ENCODE assay signal across 9 mouse cellular contexts in genomic region chr7:24971261-24971971, GRCm38 (mm10). TPM values are rescaled to one million over a fixed set of nuclear protein-coding genes. Genes with fewer than 3 reads are reported as not detected.
DNase-seq lines count a peak whose midpoint lies in the region; ATAC-seq lines count a peak whose summit lies in the region.
"Had no signal": no experiment of that assay in that cellular context is flagged by ENCODE, and none has a peak within 500 bp of the region (broad histone marks: within the 10 kb centered on the region; RNA-seq: fewer than 3 reads in every experiment).

No protein-coding gene starts in this region.

- DNase-seq in heart, adult 18-20 months: peak; percentile 45 to 60
- no peak for DNase-seq in heart, postnatal 25 days (ENCODE audit: low spot score)
- DNase-seq in adrenal gland, postnatal 10 days: peak; percentile 52
- DNase-seq in hindbrain, embryonic 11.5 days (ENCODE audit: low spot score): peak; percentile 72
- peak; percentile 60 for DNase-seq in liver
- DNase-seq in yolk sac, embryonic 10.5 days (ENCODE audit: low spot score): peak; percentile 42

- peak overlapping the region; percentile 88 for H3K27ac ChIP-seq in embryonic facial prominence, embryonic 15.5 days (replicated peaks)
- no peak overlapping the region for H3K27ac ChIP-seq in hindbrain, embryonic 11.5 days (ENCODE audit: low read depth, low read length)
- H3K27ac ChIP-seq in midbrain, embryonic 15.5 days: peak overlapping the region; percentile 80

- H3K27me3 ChIP-seq in embryonic facial prominence, embryonic 15.5 days: no peaks in the 10 kb centered on the region
- no peaks in the 10 kb centered on the region; the same call in 1 of the 2 replicates for H3K27me3 ChIP-seq in hindbrain, embryonic 11.5 days (ENCODE audit: control insufficient read depth, insufficient read depth, low read length)
- H3K27me3 ChIP-seq in midbrain, embryonic 15.5 days (replicated peaks): no peaks in the 10 kb centered on the region

- peaks cover 13% of the 10 kb centered on the region; the same call in 1 of the 2 replicates for H3K36me3 ChIP-seq in embryonic facial prominence, embryonic 15.5 days
- H3K36me3 ChIP-seq in hindbrain, embryonic 11.5 days (ENCODE audit: control insufficient read depth, insufficient read depth, low read length): no peaks in the 10 kb centered on the region
- no peaks in the 10 kb centered on the region for H3K36me3 ChIP-seq in midbrain, embryonic 15.5 days (replicated peaks)

- H3K4me3 ChIP-seq in embryonic facial prominence, embryonic 15.5 days (replicated peaks): peak overlapping the region; percentile 75
- peak overlapping the region; percentile 56 for H3K4me3 ChIP-seq in hindbrain, embryonic 11.5 days (ENCODE audit: low read depth, low read length)
- H3K4me3 ChIP-seq in midbrain, embryonic 15.5 days: peak overlapping the region; percentile 75

- peaks cover 11% of the 10 kb centered on the region for H3K4me1 ChIP-seq in embryonic facial prominence, embryonic 15.5 days
- peaks cover 3% of the 10 kb centered on the region; the same call in 1 of the 2 replicates for H3K4me1 ChIP-seq in hindbrain, embryonic 11.5 days (replicated peaks; ENCODE audit: control insufficient read depth, insufficient read depth, low read length)
- H3K4me1 ChIP-seq in midbrain, embryonic 15.5 days: peaks cover 14% of the 10 kb centered on the region

- peak overlapping the region; percentile 80 for H3K4me2 ChIP-seq in embryonic facial prominence, embryonic 15.5 days (replicated peaks)
- peak overlapping the region; percentile 89 for H3K4me2 ChIP-seq in hindbrain, embryonic 11.5 days (replicated peaks; ENCODE audit: low read depth, low read length)
- H3K4me2 ChIP-seq in midbrain, embryonic 15.5 days: peak overlapping the region; percentile 76

- H3K9me3 ChIP-seq in embryonic facial prominence, embryonic 15.5 days (replicated peaks): no peaks in the 10 kb centered on the region
- no peaks in the 10 kb centered on the region for H3K9me3 ChIP-seq in hindbrain, embryonic 11.5 days (ENCODE audit: control insufficient read depth, low read length)
- H3K9me3 ChIP-seq in midbrain, embryonic 15.5 days: no peaks in the 10 kb centered on the region

- H3K9ac ChIP-seq in embryonic facial prominence, embryonic 15.5 days: no peak overlapping the region
- H3K9ac ChIP-seq in hindbrain, embryonic 11.5 days (ENCODE audit: low read depth, low read length): no peak overlapping the region; the same call in 1 of the 2 replicates
- H3K9ac ChIP-seq in midbrain, embryonic 15.5 days: peak overlapping the region; percentile 76

- intact Hi-C loops in heart, postnatal 25 days (cut with DNase I): loop anchor here (5.0 kb wide), 2 partner anchors 106 to 154 kb away; no protein-coding TSS in a partner anchor

- WGBS in embryonic facial prominence, embryonic 15.5 days: 7% methylated on average over 19 of the region's 19 CpGs
- 9% methylated on average over 17 of the region's 19 CpGs for WGBS in hindbrain, embryonic 11.5 days
- 8% methylated on average over 19 of the region's 19 CpGs for WGBS in midbrain, embryonic 15.5 days

- ATAC-seq in embryonic facial prominence, embryonic 15.5 days (ENCODE audit: insufficient number of reproducible peaks, low FRiP score, low TSS enrichment, low read depth): no peak
- ATAC-seq in hindbrain, embryonic 11.5 days (ENCODE audit: low FRiP score): peak; percentile 22; the same call in 1 of the 2 replicates
- peak; percentile 12; the same call in 1 of the 2 replicates for ATAC-seq in midbrain, embryonic 15.5 days (replicated peaks)

RNA-seq across cellular contexts. Expression of gene Rabac1, which starts 1.1 kb away (rescaled TPM):
- total RNA-seq in heart, adult 18-20 months (2021): 100 to 1,000 TPM; 337 to 347 TPM
- 100 to 1,000 TPM; 285 to 315 TPM for total RNA-seq in heart, postnatal 25 days (2021)
- 100 to 1,000 TPM; 222 to 234 TPM for total RNA-seq in adrenal gland, postnatal 10 days (2021)
- polyA plus RNA-seq in embryonic facial prominence, embryonic 15.5 days (2015; fragmentation: Nextera tagmentation; extraction: Ambion mirVana): 211 and 215 TPM in 2 replicates
- polyA plus RNA-seq in hindbrain, embryonic 11.5 days (2014; fragmentation: Nextera tagmentation; extraction: Ambion mirVana): 122 and 129 TPM in 2 replicates
- polyA plus RNA-seq in midbrain, embryonic 15.5 days (2015; fragmentation: Nextera tagmentation; extraction: Ambion mirVana): 275 and 289 TPM in 2 replicates

RNA-seq across cellular contexts. Expression of gene Gm4881, which starts 27.1 kb away (rescaled TPM):
- not detected for total RNA-seq in heart, adult 18-20 months (2021)
- not detected for total RNA-seq in heart, postnatal 25 days (2021)
- not detected for total RNA-seq in adrenal gland, postnatal 10 days (2021)
- polyA plus RNA-seq in embryonic facial prominence, embryonic 15.5 days (2015; fragmentation: Nextera tagmentation; extraction: Ambion mirVana): not detected in 2 replicates
- polyA plus RNA-seq in hindbrain, embryonic 11.5 days (2014; fragmentation: Nextera tagmentation; extraction: Ambion mirVana): 4.7 and 6.1 TPM in 2 replicates
- 5.0 and 6.4 TPM in 2 replicates for polyA plus RNA-seq in midbrain, embryonic 15.5 days (2015; fragmentation: Nextera tagmentation; extraction: Ambion mirVana)
- total RNA-seq: adrenal gland, adult 18-20 months had no signal

RNA-seq across cellular contexts. Expression of gene Atp1a3, which starts 34.3 kb away (rescaled TPM):
- total RNA-seq in heart, adult 18-20 months (2021): 1 to 10 TPM in 1 of 2 experiments, under 1 TPM in 1; 0.77 to 1.4 TPM
- under 1 TPM; 0.47 to 0.67 TPM for total RNA-seq in heart, postnatal 25 days (2021)
- total RNA-seq in adrenal gland, postnatal 10 days (2021): 10 to 100 TPM; 26.2 to 42.2 TPM
- 1.5 and 2.0 TPM in 2 replicates for polyA plus RNA-seq in embryonic facial prominence, embryonic 15.5 days (2015; fragmentation: Nextera tagmentation; extraction: Ambion mirVana)
- 40.1 and 48.8 TPM in 2 replicates for polyA plus RNA-seq in hindbrain, embryonic 11.5 days (2014; fragmentation: Nextera tagmentation; extraction: Ambion mirVana)
- polyA plus RNA-seq in midbrain, embryonic 15.5 days (2015; fragmentation: Nextera tagmentation; extraction: Ambion mirVana): 405 and 430 TPM in 2 replicates

Comparison
In these comparisons a context has a peak if more than half of its experiments do, and no peak if none do; other contexts are left out.
1. RNA of gene Atp1a3, which starts 34.3 kb away (total RNA-seq): 26.2 to 42.2 TPM in adrenal gland, postnatal 10 days; 0.77 to 1.4 TPM in heart, adult 18-20 months and 0.47 to 0.67 TPM in heart, postnatal 25 days; every median in the first group is over 10 times any median in the second.
2. Peak in every context shown above with its lines, with median percentiles within 50 percentile points of each other: H3K4me2 ChIP-seq and H3K4me3 ChIP-seq.